ENCODE assay signal across 9 mouse cellular contexts in the genomic region with DNA sequence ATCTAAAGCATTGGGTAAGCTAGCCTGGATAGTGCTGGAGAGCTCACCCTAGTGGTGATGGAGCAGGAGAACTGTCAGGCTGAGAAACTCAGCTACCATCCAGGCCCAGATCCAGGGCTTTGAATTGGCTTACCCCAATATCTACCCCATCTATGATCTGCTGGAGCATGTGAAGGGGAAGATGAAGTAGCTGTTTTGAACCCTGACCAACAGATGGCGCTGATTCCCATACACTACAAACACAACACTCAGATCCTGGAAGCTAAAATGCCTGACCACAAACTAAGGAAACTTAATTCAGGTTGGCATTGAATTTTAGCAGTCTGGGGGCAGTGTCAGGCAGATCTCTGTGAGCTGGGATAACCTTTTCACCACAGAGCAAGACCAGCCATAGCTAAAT. TPM values are rescaled to one million over a fixed set of nuclear protein-coding genes. Genes with fewer than 3 reads are reported as not detected.
DNase-seq lines count a peak whose midpoint lies in the region; ATAC-seq and TF ChIP-seq lines count a peak whose summit lies in the region.
"Had no signal": no experiment of that assay in that cellular context is flagged by ENCODE, and none has a peak within 500 bp of the region (broad histone marks: within the 10 kb centered on the region; RNA-seq: fewer than 3 reads in every experiment).

No protein-coding gene starts in this region.

- H3K9me3 ChIP-seq in forebrain, embryonic 14.5 days (replicated peaks; ENCODE audit: control insufficient read depth, low read length), result no peaks in the 10 kb centered on the region; the same call in 1 of the 2 replicates
- peaks cover 15% of the 10 kb centered on the region; the same call in 1 of the 2 replicates for H3K9me3 ChIP-seq in forebrain, embryonic 10.5 days
- no peaks in the 10 kb centered on the region for H3K9me3 ChIP-seq in midbrain, postnatal 0 days (ENCODE audit: low read length)
- H3K9me3 ChIP-seq in midbrain, embryonic 15.5 days, result no peaks in the 10 kb centered on the region
- H3K9me3 ChIP-seq in midbrain, embryonic 13.5 days, result no peaks in the 10 kb centered on the region
- H3K9me3 ChIP-seq: neural tube, embryonic 13.5 days had no signal

- H3K4me3 ChIP-seq in forebrain, embryonic 14.5 days (ENCODE audit: low read depth, low read length), result no peak overlapping the region
- H3K4me3 ChIP-seq in forebrain, embryonic 10.5 days, result no peak overlapping the region
- no peak overlapping the region for H3K4me3 ChIP-seq in midbrain, postnatal 0 days (ENCODE audit: low read depth, low read length)
- no peak overlapping the region for H3K4me3 ChIP-seq in midbrain, embryonic 15.5 days
- H3K4me3 ChIP-seq in midbrain, embryonic 13.5 days (replicated peaks), result no peak overlapping the region
- H3K4me3 ChIP-seq: neural tube, embryonic 13.5 days had no signal

- H3K4me1 ChIP-seq in forebrain, embryonic 14.5 days (ENCODE audit: control insufficient read depth, insufficient read depth, low read length), result no peaks in the 10 kb centered on the region
- H3K4me1 ChIP-seq in forebrain, embryonic 10.5 days, result no peaks in the 10 kb centered on the region
- no peaks in the 10 kb centered on the region for H3K4me1 ChIP-seq in midbrain, postnatal 0 days (ENCODE audit: insufficient read depth, low read length)
- H3K4me1 ChIP-seq in midbrain, embryonic 15.5 days, result no peaks in the 10 kb centered on the region
- H3K4me1 ChIP-seq in midbrain, embryonic 13.5 days (replicated peaks), result no peaks in the 10 kb centered on the region
- H3K4me1 ChIP-seq: neural tube, embryonic 13.5 days had no signal

- no peaks in the 10 kb centered on the region for H3K27me3 ChIP-seq in forebrain, embryonic 14.5 days (replicated peaks; ENCODE audit: control insufficient read depth, insufficient read depth, low read length)
- no peaks in the 10 kb centered on the region for H3K27me3 ChIP-seq in forebrain, embryonic 10.5 days (ENCODE audit: poor library complexity, severe bottlenecking)
- H3K27me3 ChIP-seq in midbrain, postnatal 0 days (ENCODE audit: insufficient read depth, low read length), result no peaks in the 10 kb centered on the region
- no peaks in the 10 kb centered on the region for H3K27me3 ChIP-seq in midbrain, embryonic 15.5 days (replicated peaks)
- no peaks in the 10 kb centered on the region for H3K27me3 ChIP-seq in midbrain, embryonic 13.5 days
- H3K27me3 ChIP-seq: neural tube, embryonic 13.5 days had no signal

- no peak overlapping the region for H3K27ac ChIP-seq in forebrain, embryonic 14.5 days (ENCODE audit: low read depth, low read length)
- H3K27ac ChIP-seq in forebrain, embryonic 10.5 days, result no peak overlapping the region
- no peak overlapping the region for H3K27ac ChIP-seq in midbrain, postnatal 0 days (ENCODE audit: low read depth, low read length)
- H3K27ac ChIP-seq in midbrain, embryonic 15.5 days, result no peak overlapping the region
- no peak overlapping the region for H3K27ac ChIP-seq in midbrain, embryonic 13.5 days
- H3K27ac ChIP-seq: neural tube, embryonic 13.5 days had no signal

- no peak overlapping the region for H3K9ac ChIP-seq in forebrain, embryonic 14.5 days (ENCODE audit: low read length)
- H3K9ac ChIP-seq in midbrain, postnatal 0 days (replicated peaks; ENCODE audit: low read length, poor library complexity, severe bottlenecking), result no peak overlapping the region
- no peak overlapping the region for H3K9ac ChIP-seq in midbrain, embryonic 15.5 days
- no peak overlapping the region for H3K9ac ChIP-seq in midbrain, embryonic 13.5 days (replicated peaks)
- H3K9ac ChIP-seq: neural tube, embryonic 13.5 days had no signal

- peak; percentile 26 for DNase-seq in forebrain, embryonic 14.5 days (ENCODE audit: low spot score)
- DNase-seq in forebrain, embryonic 10.5 days (ENCODE audit: extremely low spot score, low spot score), result no peak
- peak; percentile 5 for DNase-seq in midbrain, postnatal 0 days (ENCODE audit: low spot score)
- DNase-seq in adrenal gland, postnatal 14 days, result peak; percentile 47
- DNase-seq in layer of hippocampus, adult 9-11 months, result peak; percentile 20
- peak; percentile 76 for DNase-seq in naive thymus-derived CD4-positive, alpha-beta T cell, adult 2 months (ENCODE audit: low read depth)

- 24% methylated on average over 1 of the region's 1 CpGs for WGBS in forebrain, embryonic 14.5 days
- 12% methylated on average over 1 of the region's 1 CpGs for WGBS in forebrain, embryonic 10.5 days
- WGBS in midbrain, postnatal 0 days, result 29% methylated on average over 1 of the region's 1 CpGs
- 18% methylated on average over 1 of the region's 1 CpGs for WGBS in midbrain, embryonic 15.5 days
- WGBS in midbrain, embryonic 13.5 days, result 26% methylated on average over 1 of the region's 1 CpGs

- peak; percentile 44 for TF ChIP-seq CTCF in midbrain, postnatal 0 days (IDR thresholded peaks at IDR 0.05)

- no peak overlapping the region for H3K4me2 ChIP-seq in forebrain, embryonic 14.5 days (ENCODE audit: low read length)
- no peak overlapping the region for H3K4me2 ChIP-seq in midbrain, postnatal 0 days (ENCODE audit: low read depth, low read length, poor library complexity, severe bottlenecking)
- no peak overlapping the region for H3K4me2 ChIP-seq in midbrain, embryonic 15.5 days
- no peak overlapping the region for H3K4me2 ChIP-seq in midbrain, embryonic 13.5 days (replicated peaks)
- H3K4me2 ChIP-seq: neural tube, embryonic 13.5 days had no signal

- 0 out of 2 replicates have a peak, but pooled peaks cover 2% of the 10 kb centered on the region for H3K36me3 ChIP-seq in forebrain, embryonic 14.5 days (ENCODE audit: control insufficient read depth, insufficient read depth, low read length)
- peaks cover 54% of the 10 kb centered on the region for H3K36me3 ChIP-seq in forebrain, embryonic 10.5 days (replicated peaks)
- no peaks in the 10 kb centered on the region for H3K36me3 ChIP-seq in midbrain, postnatal 0 days (ENCODE audit: insufficient read depth, low read length)
- H3K36me3 ChIP-seq in midbrain, embryonic 15.5 days (replicated peaks), result no peaks in the 10 kb centered on the region
- H3K36me3 ChIP-seq in midbrain, embryonic 13.5 days, result no peaks in the 10 kb centered on the region
- H3K36me3 ChIP-seq: neural tube, embryonic 13.5 days had no signal

- no peak for ATAC-seq in forebrain, embryonic 14.5 days
- no peak for ATAC-seq in midbrain, postnatal 0 days (ENCODE audit: low FRiP score)
- no peak for ATAC-seq in midbrain, embryonic 15.5 days (replicated peaks)
- ATAC-seq in midbrain, embryonic 13.5 days, result no peak

RNA-seq across cellular contexts. Expression of gene Scaper, which starts 8.9 kb away (rescaled TPM):
- 27.6 and 33.5 TPM in 2 replicates for polyA plus RNA-seq in forebrain, embryonic 14.5 days (2014; fragmentation: Nextera tagmentation; extraction: Ambion mirVana)
- 6.0 and 6.1 TPM in 2 replicates for polyA plus RNA-seq in forebrain, embryonic 10.5 days (2016; fragmentation: Nextera tagmentation; extraction: Ambion mirVana)
- 40.5 and 45.4 TPM in 2 replicates for total RNA-seq in midbrain, postnatal 0 days (2014; rRNA removed)
- 33.6 and 36.8 TPM in 2 replicates for polyA plus RNA-seq in midbrain, postnatal 0 days (2015; fragmentation: Nextera tagmentation; extraction: Ambion mirVana)
- 41.7 and 46.6 TPM in 2 replicates for polyA plus RNA-seq in midbrain, embryonic 15.5 days (2015; fragmentation: Nextera tagmentation; extraction: Ambion mirVana)
- total RNA-seq in adrenal gland, postnatal 14 days (2021), result 11.2 and 12.4 TPM in 2 replicates
- 38.6 and 43.3 TPM in 2 replicates for polyA plus RNA-seq in midbrain, embryonic 13.5 days (2015; fragmentation: Nextera tagmentation; extraction: Ambion mirVana)
